9 mouse cellular contexts compared by ENCODE assay signal in the genomic region with DNA sequence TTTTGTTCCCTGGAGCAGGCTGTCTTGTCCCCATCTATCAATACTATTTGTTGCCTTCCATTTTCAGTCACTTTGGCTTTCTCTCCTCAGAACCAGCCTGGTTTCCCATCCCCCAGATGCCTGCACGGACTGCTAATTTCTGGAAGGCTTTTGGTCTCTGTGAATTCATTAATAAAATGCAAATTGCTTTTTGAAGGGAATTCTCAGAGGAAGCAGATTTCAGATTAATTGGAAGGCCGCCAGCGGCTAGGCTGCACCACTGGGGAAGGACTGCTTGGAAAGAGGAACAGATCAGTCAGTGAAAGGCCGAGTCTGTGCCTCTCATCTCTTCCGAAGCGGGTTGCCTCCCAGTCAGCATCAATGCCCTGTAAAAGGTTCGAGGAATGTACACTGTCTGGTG.
A peak's percentile ranks its signal among the peaks of the same experiment; 100 is the strongest.
DNase-seq lines count a peak whose midpoint lies in the region; ATAC-seq and TF ChIP-seq lines count a peak whose summit lies in the region.
"Had no signal": no experiment of that assay in that cellular context is flagged by ENCODE, and none has a peak within 500 bp of the region (broad histone marks: within the 10 kb centered on the region; RNA-seq: fewer than 3 reads in every experiment).

No protein-coding gene starts in this region.

- peak; percentile 86 for ATAC-seq in hindbrain, embryonic 13.5 days (ENCODE audit: low FRiP score)
- peak; percentile 79 for ATAC-seq in midbrain, embryonic 12.5 days (ENCODE audit: low FRiP score, low read depth)
- ATAC-seq in liver, postnatal 0 days, result no peak

- H3K9me3 ChIP-seq in hindbrain, embryonic 13.5 days, result no peaks in the 10 kb centered on the region
- no peaks in the 10 kb centered on the region for H3K9me3 ChIP-seq in midbrain, embryonic 12.5 days
- no peaks in the 10 kb centered on the region for H3K9me3 ChIP-seq in liver, postnatal 0 days (ENCODE audit: low read length)

- no peak overlapping the region for H3K9ac ChIP-seq in hindbrain, embryonic 13.5 days
- H3K9ac ChIP-seq in midbrain, embryonic 12.5 days (replicated peaks), result no peak overlapping the region
- H3K9ac ChIP-seq in liver, postnatal 0 days (replicated peaks), result no peak overlapping the region

- TF ChIP-seq EP300 in liver, postnatal 0 days (IDR thresholded peaks at IDR 0.05; ENCODE audit: low read depth), result no peak

- WGBS in hindbrain, embryonic 13.5 days, result 21% methylated on average over 7 of the region's 7 CpGs
- WGBS in midbrain, embryonic 12.5 days, result 44% methylated on average over 7 of the region's 7 CpGs
- WGBS in liver, postnatal 0 days (ENCODE audit: insufficient replicate concordance), result 63% methylated on average over 7 of the region's 7 CpGs

- no peak for TF ChIP-seq CTCF in liver, postnatal 0 days (IDR thresholded peaks at IDR 0.05; ENCODE audit: low read depth)

- peak; percentile 22 for DNase-seq in embryo, embryonic 11 days
- DNase-seq in embryo, embryonic 10 days (ENCODE audit: low spot score), result no peak
- DNase-seq in MN1 (ENCODE audit: low spot score), result peak; percentile 59
- no peak for DNase-seq in adrenal gland, postnatal 14 days
- DNase-seq in liver, postnatal 0 days, result no peak
- DNase-seq in spleen, postnatal 14 days (ENCODE audit: low spot score in 2 of 2), result no peak

- H3K27ac ChIP-seq in hindbrain, embryonic 13.5 days, result peak overlapping the region; percentile 81
- peak overlapping the region; percentile 63 for H3K27ac ChIP-seq in midbrain, embryonic 12.5 days (replicated peaks)
- H3K27ac ChIP-seq in liver, postnatal 0 days (ENCODE audit: low read depth), result no peak overlapping the region
- H3K27ac ChIP-seq: left cerebral cortex, adult 2 months had no signal

- 0 out of 2 replicates have a peak, but pooled peaks cover 2% of the 10 kb centered on the region for H3K27me3 ChIP-seq in hindbrain, embryonic 13.5 days
- no peaks in the 10 kb centered on the region; the same call in 1 of the 2 replicates for H3K27me3 ChIP-seq in midbrain, embryonic 12.5 days
- H3K27me3 ChIP-seq in liver, postnatal 0 days (ENCODE audit: insufficient read depth, low read length), result no peaks in the 10 kb centered on the region

- H3K36me3 ChIP-seq in hindbrain, embryonic 13.5 days, result no peaks in the 10 kb centered on the region
- H3K36me3 ChIP-seq in midbrain, embryonic 12.5 days, result no peaks in the 10 kb centered on the region
- no peaks in the 10 kb centered on the region for H3K36me3 ChIP-seq in liver, postnatal 0 days (replicated peaks; ENCODE audit: insufficient read depth, low read length)

- H3K4me3 ChIP-seq in hindbrain, embryonic 13.5 days, result no peak overlapping the region
- no peak overlapping the region for H3K4me3 ChIP-seq in midbrain, embryonic 12.5 days
- H3K4me3 ChIP-seq in liver, postnatal 0 days (ENCODE audit: low read depth, low read length), result no peak overlapping the region
- H3K4me3 ChIP-seq: left cerebral cortex, adult 2 months had no signal

- H3K4me1 ChIP-seq in hindbrain, embryonic 13.5 days (replicated peaks), result peaks cover 19% of the 10 kb centered on the region
- peaks cover 15% of the 10 kb centered on the region for H3K4me1 ChIP-seq in midbrain, embryonic 12.5 days
- H3K4me1 ChIP-seq in liver, postnatal 0 days (ENCODE audit: insufficient read depth), result no peaks in the 10 kb centered on the region

- H3K4me2 ChIP-seq in hindbrain, embryonic 13.5 days, result 0 out of 2 replicates have a peak overlapping the region, but pooled peaks have one; percentile 25
- H3K4me2 ChIP-seq in midbrain, embryonic 12.5 days (replicated peaks), result no peak overlapping the region
- H3K4me2 ChIP-seq in liver, postnatal 0 days (ENCODE audit: low read depth, low read length), result no peak overlapping the region

Comparison
In these comparisons a context has a peak if more than half of its experiments do, and no peak if none do; other contexts are left out.
1. DNase-seq: peak in embryo, embryonic 11 days (single experiment) and MN1 (single experiment); none in embryo, embryonic 10 days (single experiment), adrenal gland, postnatal 14 days (single experiment), liver, postnatal 0 days (single experiment) and spleen, postnatal 14 days (0 of 2).